Mouse (Mus musculus): Measurements from ENCODE around the gene Lrba.

GRCm38 (mm10) chr3:86762036-86762415, 537.5 kb downstream of the Lrba start:
- TF ChIP-seq EP300 (IDR thresholded peaks at IDR 0.05) (no peak), CTCF (IDR thresholded peaks at IDR 0.05) (no peak)
